Mouse (Mus musculus): ENCODE results near the gene Usp38. TPM values are rescaled to one million over a fixed set of nuclear protein-coding genes. Genes with fewer than 3 reads are reported as not detected.
"Not testable (repeated sequence)": the region's sequence is repeated elsewhere in the genome, so short reads cannot be mapped to it uniquely, and the experiment has no call there.

Gene Usp38
- polyA plus RNA-seq (2012; rRNA removed), result 11.4 TPM in 2 replicates

- Histone ChIP-seq H3K4me1 (ENCODE audit: control insufficient read depth, insufficient read depth, low read length) (peaks cover 4% of the 10 kb centered on the region; the same call in 1 of the 2 replicates), H3K27ac (ENCODE audit: insufficient read depth, low read length) (peak within 1 kb of the TSS; percentile 87), H3K4me3 (ENCODE audit: insufficient read depth, low read length) (peak within 1 kb of the TSS; percentile 73)
- no peak for TF ChIP-seq CTCF (IDR thresholded peaks at IDR 0.05; ENCODE audit: extremely low read depth, insufficient read depth, low read length)
- peak; percentile 96 for TF ChIP-seq POLR2A (IDR thresholded peaks at IDR 0.05; ENCODE audit: extremely low read depth, insufficient read depth, low read length)
Measured at GRCm38 (mm10) chr8:81014789-81015699, at the start of gene Usp38. TSS of gene Usp38 (minus strand) at chr8:81014928.

- TF ChIP-seq POLR2A (IDR thresholded peaks at IDR 0.05; ENCODE audit: extremely low read depth, insufficient read depth, low read length) (no peak), CTCF (IDR thresholded peaks at IDR 0.05; ENCODE audit: extremely low read depth, insufficient read depth, low read length) (no peak)
- Histone ChIP-seq H3K27ac (ENCODE audit: insufficient read depth, low read length) (no peak overlapping the region), H3K4me3 (ENCODE audit: insufficient read depth, low read length) (no peak overlapping the region), H3K4me1 (ENCODE audit: control insufficient read depth, insufficient read depth, low read length) (no peaks in the 10 kb centered on the region)
Measured at GRCm38 (mm10) chr8:81062566-81062965, 47.8 kb upstream of the Usp38 start.

DNA sequence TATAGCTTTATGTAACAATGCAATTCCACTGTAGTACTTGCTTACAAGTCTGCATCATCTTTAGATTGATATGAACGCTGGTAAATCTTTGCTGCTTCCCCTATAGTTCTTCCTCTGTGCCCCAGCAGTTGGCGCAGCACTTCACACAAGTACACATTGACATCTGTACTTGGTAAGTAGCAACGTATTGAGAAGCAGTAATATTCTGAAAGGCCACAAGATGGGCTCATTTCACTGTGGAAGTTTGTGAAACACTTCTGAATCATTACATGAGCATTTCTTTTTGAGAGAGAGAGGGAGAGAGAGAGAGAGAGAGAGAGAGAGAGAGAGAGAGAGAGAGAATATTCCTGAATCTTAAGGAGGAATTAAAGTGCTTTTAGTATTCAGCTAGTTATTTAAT is 47.2 kb upstream of the Usp38 start:
- TF ChIP-seq CTCF (IDR thresholded peaks at IDR 0.05; ENCODE audit: extremely low read depth, insufficient read depth, low read length) (peak; percentile 39; the same call in 1 of the 2 replicates), POLR2A (IDR thresholded peaks at IDR 0.05; ENCODE audit: extremely low read depth, insufficient read depth, low read length) (no peak)
- Histone ChIP-seq H3K4me1 (ENCODE audit: control insufficient read depth, insufficient read depth, low read length) (no peaks in the 10 kb centered on the region), H3K4me3 (ENCODE audit: insufficient read depth, low read length) (no peak overlapping the region), H3K27ac (ENCODE audit: insufficient read depth, low read length) (no peak overlapping the region)

GRCm38 (mm10) chr8:81044201-81044600 is 29.5 kb upstream of the Usp38 start:
- no peak overlapping the region for H3K27ac ChIP-seq (ENCODE audit: insufficient read depth, low read length)
- no peaks in the 10 kb centered on the region for H3K4me1 ChIP-seq (ENCODE audit: control insufficient read depth, insufficient read depth, low read length)
- no peak overlapping the region for H3K4me3 ChIP-seq (ENCODE audit: insufficient read depth, low read length)
- no peak for TF ChIP-seq POLR2A (IDR thresholded peaks at IDR 0.05; ENCODE audit: extremely low read depth, insufficient read depth, low read length)
- TF ChIP-seq CTCF (IDR thresholded peaks at IDR 0.05; ENCODE audit: extremely low read depth, insufficient read depth, low read length), result no peak

DNA sequence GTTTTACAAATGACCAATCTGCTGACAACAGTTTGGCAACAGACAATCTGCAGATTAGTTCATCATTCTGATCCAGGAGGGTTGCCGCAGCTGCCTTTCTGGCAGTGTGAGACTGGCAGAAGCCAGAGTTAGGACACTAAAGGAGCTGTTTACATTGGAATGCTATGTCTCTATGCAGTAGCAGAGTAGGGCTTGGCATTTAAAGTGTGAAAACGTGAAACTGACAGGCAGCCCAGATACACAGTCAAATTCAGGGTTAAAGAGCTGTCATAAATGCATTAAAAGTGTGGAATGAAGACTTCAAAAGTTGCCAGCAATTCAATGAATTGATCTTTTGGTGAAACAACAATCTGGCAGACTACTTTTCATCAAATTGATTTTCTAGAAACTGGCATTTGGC is 13.3 kb upstream of the Usp38 start:
- no peak overlapping the region for H3K27ac ChIP-seq (ENCODE audit: insufficient read depth, low read length)
- TF ChIP-seq CTCF (IDR thresholded peaks at IDR 0.05; ENCODE audit: extremely low read depth, insufficient read depth, low read length) (no peak), POLR2A (IDR thresholded peaks at IDR 0.05; ENCODE audit: extremely low read depth, insufficient read depth, low read length) (no peak)
- H3K4me3 ChIP-seq (ENCODE audit: insufficient read depth, low read length), result no peak overlapping the region
- H3K4me1 ChIP-seq (ENCODE audit: control insufficient read depth, insufficient read depth, low read length), result no peaks in the 10 kb centered on the region

- H3K27ac ChIP-seq (ENCODE audit: insufficient read depth, low read length); H3K4me3 ChIP-seq (ENCODE audit: insufficient read depth, low read length); H3K4me1 ChIP-seq (ENCODE audit: control insufficient read depth, insufficient read depth, low read length): not testable (repeated sequence)
Measured at GRCm38 (mm10) chr8:81017548-81017947, 2.8 kb upstream of the Usp38 start.

GRCm38 (mm10) chr8:81013811-81014530 is 757 bp downstream of the Usp38 start:
- TF ChIP-seq POLR2A (IDR thresholded peaks at IDR 0.05; ENCODE audit: extremely low read depth, insufficient read depth, low read length), result no peak
- TF ChIP-seq CTCF (IDR thresholded peaks at IDR 0.05; ENCODE audit: extremely low read depth, insufficient read depth, low read length), result no peak
- Histone ChIP-seq H3K27ac (ENCODE audit: insufficient read depth, low read length) (no peak overlapping the region), H3K4me3 (ENCODE audit: insufficient read depth, low read length) (peak overlapping the region; percentile 73), H3K4me1 (ENCODE audit: control insufficient read depth, insufficient read depth, low read length) (peaks cover 4% of the 10 kb centered on the region; the same call in 1 of the 2 replicates)

DNA sequence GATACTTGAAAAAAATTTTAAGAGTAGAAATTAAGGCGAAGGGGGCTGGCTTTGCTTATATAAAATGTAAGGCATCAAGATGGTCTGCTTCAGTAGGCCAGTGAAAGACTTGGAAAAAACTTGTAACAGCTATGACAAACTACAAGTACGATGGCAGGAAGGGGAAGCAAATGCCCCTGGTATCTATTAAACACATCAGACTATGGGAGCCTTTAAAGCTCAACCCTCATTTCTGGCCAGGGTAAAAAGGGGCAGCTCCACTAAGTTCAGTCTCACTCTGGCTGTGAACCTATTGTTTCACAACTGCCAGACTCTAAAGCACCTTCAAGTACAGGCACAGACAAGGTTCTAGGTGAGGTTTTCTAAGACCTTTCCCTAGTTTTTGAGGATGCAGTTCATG is 2.0 kb downstream of the Usp38 start:
- TF ChIP-seq CTCF (IDR thresholded peaks at IDR 0.05; ENCODE audit: extremely low read depth, insufficient read depth, low read length) (no peak), POLR2A (IDR thresholded peaks at IDR 0.05; ENCODE audit: extremely low read depth, insufficient read depth, low read length) (no peak)
- H3K4me3 ChIP-seq (ENCODE audit: insufficient read depth, low read length), result peak overlapping the region; percentile 73
- no peak overlapping the region for H3K27ac ChIP-seq (ENCODE audit: insufficient read depth, low read length)
- peaks cover 4% of the 10 kb centered on the region; the same call in 1 of the 2 replicates for H3K4me1 ChIP-seq (ENCODE audit: control insufficient read depth, insufficient read depth, low read length)

- Histone ChIP-seq H3K4me3 (ENCODE audit: insufficient read depth, low read length) (peak overlapping the region; percentile 5; the same call in 1 of the 2 replicates), H3K27ac (ENCODE audit: insufficient read depth, low read length) (no peak overlapping the region), H3K4me1 (ENCODE audit: control insufficient read depth, insufficient read depth, low read length) (peaks cover 4% of the 10 kb centered on the region; the same call in 1 of the 2 replicates)
- no peak for TF ChIP-seq CTCF (IDR thresholded peaks at IDR 0.05; ENCODE audit: extremely low read depth, insufficient read depth, low read length)
- TF ChIP-seq POLR2A (IDR thresholded peaks at IDR 0.05; ENCODE audit: extremely low read depth, insufficient read depth, low read length), result no peak
Measured at GRCm38 (mm10) chr8:81012031-81012560, 2.6 kb downstream of the Usp38 start.

Data from cortical plate, adult 2 months (tissue).